Mouse (Mus musculus): ENCODE measurements around the gene Sfpq.

- TF ChIP-seq POLR2A (IDR thresholded peaks at IDR 0.05; ENCODE audit: extremely low read depth, insufficient read depth, low read length) (no peak), CTCF (IDR thresholded peaks at IDR 0.05; ENCODE audit: extremely low read depth, insufficient read depth, low read length) (no peak)
Observed at GRCm38 (mm10) chr4:127038828-127039349, 17.8 kb downstream of the Sfpq start.
